Mouse (Mus musculus): ENCODE measurements around the gene Fbxw8. TPM values are rescaled to one million over a fixed set of nuclear protein-coding genes. Genes with fewer than 3 reads are reported as not detected.
A peak's percentile ranks its signal among the peaks of the same experiment; 100 is the strongest.

Fbxw8 gene
- polyA plus RNA-seq, 1 experiment from 2014 or later: 14.0 TPM

DNA sequence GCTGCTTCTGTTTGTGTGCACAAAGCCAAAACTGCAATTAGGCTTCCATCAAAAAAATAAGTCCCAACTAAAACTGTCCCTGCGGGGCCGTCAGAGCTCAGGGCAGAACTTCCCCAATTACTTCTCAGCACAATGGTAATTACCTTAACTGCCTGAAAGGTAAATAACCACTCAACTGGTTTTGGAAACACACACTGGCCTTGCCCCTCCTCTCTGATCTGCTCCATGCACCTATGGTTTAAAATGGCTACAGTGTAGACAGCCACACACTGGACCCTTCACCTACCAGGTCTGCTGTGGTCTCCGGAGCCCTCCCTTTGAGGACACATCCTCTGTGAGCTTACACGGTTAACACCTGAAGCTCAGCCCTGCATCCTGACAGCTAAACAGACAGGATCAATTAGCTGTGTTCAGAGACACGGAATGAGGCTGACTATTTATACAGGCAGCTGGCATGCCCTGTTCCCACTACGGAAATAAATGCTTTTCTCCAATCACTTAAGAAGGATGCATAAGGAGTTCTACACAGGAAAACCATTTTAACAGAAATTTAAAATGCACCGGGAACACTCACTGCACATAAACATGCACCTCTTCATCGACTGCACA lies 55.3 kb downstream of the Fbxw8 start:
- H3K27ac ChIP-seq (replicated peaks): no peak overlapping the region
- no peak for ATAC-seq (ENCODE audit: low FRiP score, low TSS enrichment)
- 63% methylated on average over 8 of the region's 8 CpGs for WGBS

DNA sequence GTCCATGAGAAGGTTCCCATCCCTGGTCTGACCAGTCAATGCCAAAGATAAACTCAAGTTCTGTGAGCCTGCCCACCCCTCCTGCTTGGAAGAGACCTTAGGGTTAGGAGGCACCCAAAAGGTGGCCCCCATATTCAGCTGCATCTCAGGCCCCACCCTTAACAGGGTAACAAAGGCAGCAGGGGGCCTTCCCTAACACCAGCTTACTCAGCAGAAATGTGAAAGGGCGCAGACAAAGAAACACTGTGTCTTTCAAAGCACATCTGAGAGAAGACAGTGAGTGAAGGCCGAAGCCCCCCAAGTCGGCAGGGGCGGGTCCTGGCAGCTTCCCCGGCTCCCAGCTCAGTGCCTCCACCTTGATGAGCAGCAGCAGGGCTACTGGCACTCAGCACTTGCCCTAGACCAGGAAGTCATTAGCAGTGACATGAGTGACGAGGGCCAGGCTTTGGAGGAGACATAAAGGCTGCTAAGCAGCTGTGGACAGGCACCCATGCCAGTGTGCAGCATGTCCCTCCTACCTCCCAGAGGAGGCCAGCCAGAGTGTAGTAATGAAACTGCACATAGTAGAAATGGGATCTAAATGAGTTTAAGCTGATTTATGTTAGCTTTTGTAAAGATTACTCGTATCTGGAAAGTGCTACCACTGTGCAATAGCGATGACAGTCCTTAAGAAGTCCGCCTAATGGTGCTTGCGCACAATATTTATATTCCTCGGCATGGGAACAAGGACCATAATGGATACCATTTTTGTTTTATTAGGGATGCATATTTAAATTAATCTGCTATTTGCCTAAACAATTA lies 56.0 kb downstream of the Fbxw8 start:
- TF ChIP-seq EP300 (optimal IDR thresholded peaks at IDR 0.05): no peak
- TF ChIP-seq CTCF (IDR thresholded peaks at IDR 0.05; ENCODE audit: low read depth): no peak
- DNase-seq (ENCODE audit: low spot score) (no peak), ATAC-seq (ENCODE audit: low FRiP score, low TSS enrichment) (peak; percentile 55; the same call in 1 of the 2 replicates)
- Histone ChIP-seq H3K27ac (replicated peaks) (peak overlapping the region; percentile 18), H3K4me1 (replicated peaks; ENCODE audit: control insufficient read depth, insufficient read depth) (no peaks in the 10 kb centered on the region), H3K36me3 (ENCODE audit: control insufficient read depth, insufficient read depth, low read length) (no peaks in the 10 kb centered on the region; the same call in 1 of the 2 replicates), H3K27me3 (ENCODE audit: control insufficient read depth, insufficient read depth, low read length) (no peaks in the 10 kb centered on the region), H3K9ac (ENCODE audit: low read length) (no peak overlapping the region), H3K9me3 (ENCODE audit: control insufficient read depth, low read length) (no peaks in the 10 kb centered on the region), H3K4me3 (ENCODE audit: low read depth, low read length) (no peak overlapping the region), H3K4me2 (replicated peaks; ENCODE audit: low read depth) (no peak overlapping the region)
- WGBS: 64% methylated on average over 11 of the region's 11 CpGs

More for the DNA sequence above, 55.3 kb downstream of the Fbxw8 start:
- no peak overlapping the region for H3K4me3 ChIP-seq (ENCODE audit: low read depth, low read length)
- TF ChIP-seq CTCF (IDR thresholded peaks at IDR 0.05; ENCODE audit: low read depth): no peak
- no peak for TF ChIP-seq EP300 (optimal IDR thresholded peaks at IDR 0.05)
- H3K9ac ChIP-seq (ENCODE audit: low read length): no peak overlapping the region
- no peaks in the 10 kb centered on the region for H3K4me1 ChIP-seq (replicated peaks; ENCODE audit: control insufficient read depth, insufficient read depth)
- no peaks in the 10 kb centered on the region; the same call in 1 of the 2 replicates for H3K36me3 ChIP-seq (ENCODE audit: control insufficient read depth, insufficient read depth, low read length)
- H3K27me3 ChIP-seq (ENCODE audit: control insufficient read depth, insufficient read depth, low read length): no peaks in the 10 kb centered on the region
- no peaks in the 10 kb centered on the region for H3K9me3 ChIP-seq (ENCODE audit: control insufficient read depth, low read length)
- no peak overlapping the region for H3K4me2 ChIP-seq (replicated peaks; ENCODE audit: low read depth)
- no peak for DNase-seq (ENCODE audit: low spot score)

DNA sequence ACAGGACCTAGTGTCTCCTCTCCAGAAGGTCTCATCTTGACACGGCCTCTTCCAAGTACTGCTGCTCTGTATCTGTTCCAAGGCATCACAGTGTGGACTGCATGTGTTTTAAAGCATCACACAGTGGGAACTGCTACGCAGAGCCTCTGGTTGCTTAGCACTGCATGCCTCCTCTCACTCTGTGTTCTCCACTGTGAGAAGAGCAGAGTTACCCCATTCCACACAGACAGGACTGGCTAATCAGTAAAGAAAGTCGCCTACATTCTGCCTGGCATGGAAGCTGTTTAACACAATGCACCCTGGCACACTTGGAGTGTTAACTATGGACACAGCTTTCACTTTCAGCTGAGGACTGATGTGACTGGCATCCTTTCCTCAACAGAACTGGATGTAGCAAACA lies 58.9 kb downstream of the Fbxw8 start:
- TF ChIP-seq EP300 (optimal IDR thresholded peaks at IDR 0.05): no peak
- TF ChIP-seq CTCF (IDR thresholded peaks at IDR 0.05; ENCODE audit: low read depth): no peak
- H3K27me3 ChIP-seq (ENCODE audit: control insufficient read depth, insufficient read depth, low read length): no peaks in the 10 kb centered on the region
- no peak for ATAC-seq (ENCODE audit: low FRiP score, low TSS enrichment)
- no peak overlapping the region for H3K4me2 ChIP-seq (replicated peaks; ENCODE audit: low read depth)
- H3K4me3 ChIP-seq (ENCODE audit: low read depth, low read length): no peak overlapping the region
- no peak overlapping the region for H3K9ac ChIP-seq (ENCODE audit: low read length)
- 78% methylated on average over 3 of the region's 3 CpGs for WGBS
- H3K4me1 ChIP-seq (replicated peaks; ENCODE audit: control insufficient read depth, insufficient read depth): no peaks in the 10 kb centered on the region
- DNase-seq (ENCODE audit: low spot score): no peak
- no peaks in the 10 kb centered on the region for H3K9me3 ChIP-seq (ENCODE audit: control insufficient read depth, low read length)
- H3K36me3 ChIP-seq (ENCODE audit: control insufficient read depth, insufficient read depth, low read length): peaks cover 18% of the 10 kb centered on the region
- no peak overlapping the region for H3K27ac ChIP-seq (replicated peaks)

DNA sequence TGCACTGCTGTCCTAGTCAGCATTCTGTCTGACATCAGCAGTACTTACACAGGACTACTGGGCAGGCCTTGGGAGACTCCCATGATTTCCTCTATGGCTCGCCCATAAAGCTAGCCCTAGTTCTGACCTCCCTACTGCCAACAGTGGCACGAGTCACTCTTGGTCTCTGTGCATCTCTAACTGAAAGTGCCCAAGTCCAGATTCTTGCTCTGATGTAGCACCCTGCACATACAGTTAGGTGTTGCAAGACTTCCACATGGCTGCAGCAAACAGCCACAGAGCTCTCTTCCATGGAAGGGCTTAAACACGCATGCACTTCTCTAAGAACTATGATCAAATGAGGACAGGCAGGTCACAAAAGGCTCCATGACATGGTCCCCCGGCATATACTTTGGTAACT lies 59.4 kb downstream of the Fbxw8 start:
- Histone ChIP-seq H3K27ac (replicated peaks) (no peak overlapping the region), H3K4me3 (ENCODE audit: low read depth, low read length) (no peak overlapping the region), H3K36me3 (ENCODE audit: control insufficient read depth, insufficient read depth, low read length) (peaks cover 18% of the 10 kb centered on the region), H3K9ac (ENCODE audit: low read length) (no peak overlapping the region), H3K27me3 (ENCODE audit: control insufficient read depth, insufficient read depth, low read length) (no peaks in the 10 kb centered on the region), H3K9me3 (ENCODE audit: control insufficient read depth, low read length) (no peaks in the 10 kb centered on the region), H3K4me1 (replicated peaks; ENCODE audit: control insufficient read depth, insufficient read depth) (no peaks in the 10 kb centered on the region), H3K4me2 (replicated peaks; ENCODE audit: low read depth) (no peak overlapping the region)
- DNase-seq (ENCODE audit: low spot score): no peak
- WGBS: 85% methylated on average over 4 of the region's 4 CpGs
- ATAC-seq (ENCODE audit: low FRiP score, low TSS enrichment): no peak
- no peak for TF ChIP-seq EP300 (optimal IDR thresholded peaks at IDR 0.05)
- no peak for TF ChIP-seq CTCF (IDR thresholded peaks at IDR 0.05; ENCODE audit: low read depth)

DNA sequence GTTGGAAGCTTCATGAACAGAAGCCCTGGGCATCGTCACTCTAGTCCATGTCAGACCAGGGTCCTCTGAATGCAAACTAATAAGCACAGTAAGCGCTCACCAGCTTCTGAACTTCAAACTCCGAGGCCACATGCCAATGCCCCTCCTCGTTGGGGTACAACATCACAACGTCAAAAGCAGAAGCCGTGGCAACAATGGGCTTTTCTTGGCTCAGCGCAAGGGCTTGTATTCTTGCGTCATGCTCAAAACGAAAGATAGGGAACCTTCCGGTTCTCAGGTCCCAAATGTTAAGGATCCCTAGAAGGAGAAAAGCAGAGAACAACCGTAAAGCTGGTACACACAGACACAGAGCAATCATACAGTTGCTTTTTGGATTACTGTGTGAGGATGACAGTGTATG lies 59.8 kb downstream of the Fbxw8 start:
- no peak for ATAC-seq (ENCODE audit: low FRiP score, low TSS enrichment)
- Histone ChIP-seq H3K27me3 (ENCODE audit: control insufficient read depth, insufficient read depth, low read length) (no peaks in the 10 kb centered on the region), H3K4me3 (ENCODE audit: low read depth, low read length) (no peak overlapping the region), H3K36me3 (ENCODE audit: control insufficient read depth, insufficient read depth, low read length) (peaks cover 18% of the 10 kb centered on the region), H3K9me3 (ENCODE audit: control insufficient read depth, low read length) (no peaks in the 10 kb centered on the region), H3K4me2 (replicated peaks; ENCODE audit: low read depth) (no peak overlapping the region), H3K27ac (replicated peaks) (no peak overlapping the region), H3K9ac (ENCODE audit: low read length) (no peak overlapping the region), H3K4me1 (replicated peaks; ENCODE audit: control insufficient read depth, insufficient read depth) (no peaks in the 10 kb centered on the region)
- WGBS: 86% methylated on average over 11 of the region's 11 CpGs
- TF ChIP-seq EP300 (optimal IDR thresholded peaks at IDR 0.05) (no peak), CTCF (IDR thresholded peaks at IDR 0.05; ENCODE audit: low read depth) (no peak)
- no peak for DNase-seq (ENCODE audit: low spot score)

Measured in stomach, postnatal 0 days (tissue).